15 mouse cellular contexts compared by ENCODE assay signal in genomic region chr10:117947191-117947590, GRCm38 (mm10).
DNase-seq lines count a peak whose midpoint lies in the region; ATAC-seq and TF ChIP-seq lines count a peak whose summit lies in the region.
"Had no signal": no experiment of that assay in that cellular context is flagged by ENCODE, and none has a peak within 500 bp of the region (broad histone marks: within the 10 kb centered on the region; RNA-seq: fewer than 3 reads in every experiment).

No protein-coding gene starts in this region.

- no peak overlapping the region for H3K9ac ChIP-seq in kidney, embryonic 15.5 days
- no peak overlapping the region for H3K9ac ChIP-seq in neural tube, embryonic 15.5 days (replicated peaks)

- peak; percentile 82 for DNase-seq in heart, adult 11 months
- DNase-seq in heart, postnatal 25 days (ENCODE audit: low spot score), result no peak
- no peak for DNase-seq in kidney, adult 11 months
- DNase-seq in spleen, adult 2 months (ENCODE audit: low read depth in 1 of 2, low spot score in 2 of 2), result no peak
- DNase-seq in spleen, postnatal 10 days (ENCODE audit: low spot score in 2 of 2), result no peak
- no peak for DNase-seq in frontal cortex, postnatal 25 days (ENCODE audit: low spot score in 2 of 2)
- DNase-seq: cerebellum, adult 2 months; kidney, adult 18-20 months; lung, adult 2 months; right cerebral cortex, postnatal 4 days had no signal

- no peaks in the 10 kb centered on the region for H3K9me3 ChIP-seq in kidney, embryonic 15.5 days (replicated peaks)
- H3K9me3 ChIP-seq in neural tube, embryonic 15.5 days (replicated peaks), result no peaks in the 10 kb centered on the region
- H3K9me3 ChIP-seq: midbrain, embryonic 10.5 days had no signal

- no peaks in the 10 kb centered on the region for H3K36me3 ChIP-seq in kidney, embryonic 15.5 days
- no peaks in the 10 kb centered on the region for H3K36me3 ChIP-seq in spleen, adult 2 months (ENCODE audit: control insufficient read depth, insufficient read depth, low read length)
- H3K36me3 ChIP-seq in neural tube, embryonic 15.5 days, result no peaks in the 10 kb centered on the region
- H3K36me3 ChIP-seq: midbrain, embryonic 10.5 days had no signal

- ATAC-seq in kidney, embryonic 15.5 days (replicated peaks; ENCODE audit: low FRiP score), result no peak
- no peak for ATAC-seq in neural tube, embryonic 15.5 days (ENCODE audit: low FRiP score)
- ATAC-seq: forebrain, embryonic 14.5 days; Patski had no signal

- no peak for TF ChIP-seq POLR2A in spleen, adult 2 months (IDR thresholded peaks at IDR 0.05; ENCODE audit: low read depth, low read length)

- intact Hi-C loops in heart, postnatal 25 days (cut with DNase I), result no loop called here

- peak overlapping the region; percentile 23 for H3K4me3 ChIP-seq in kidney, embryonic 15.5 days (replicated peaks)
- H3K4me3 ChIP-seq in spleen, adult 2 months (ENCODE audit: extremely low read depth, insufficient read depth, insufficient read length), result no peak overlapping the region
- H3K4me3 ChIP-seq in neural tube, embryonic 15.5 days (replicated peaks), result no peak overlapping the region
- H3K4me3 ChIP-seq: midbrain, embryonic 10.5 days had no signal

- no peak overlapping the region for H3K27ac ChIP-seq in kidney, embryonic 15.5 days
- H3K27ac ChIP-seq in spleen, adult 2 months (ENCODE audit: insufficient read depth, low read length), result peak overlapping the region; percentile 27
- H3K27ac ChIP-seq in neural tube, embryonic 15.5 days (replicated peaks), result no peak overlapping the region
- H3K27ac ChIP-seq: midbrain, embryonic 10.5 days had no signal

- no peak for TF ChIP-seq CTCF in spleen, adult 2 months (IDR thresholded peaks at IDR 0.05; ENCODE audit: extremely low read depth, insufficient read depth, insufficient read length, insufficient replicate concordance)

- no peaks in the 10 kb centered on the region for H3K27me3 ChIP-seq in kidney, embryonic 15.5 days
- no peaks in the 10 kb centered on the region for H3K27me3 ChIP-seq in spleen, adult 2 months (ENCODE audit: control insufficient read depth, insufficient read depth, low read length)
- H3K27me3 ChIP-seq in neural tube, embryonic 15.5 days (replicated peaks), result no peaks in the 10 kb centered on the region
- H3K27me3 ChIP-seq: Patski had no signal

- H3K4me2 ChIP-seq in kidney, embryonic 15.5 days, result peak overlapping the region; percentile 45
- H3K4me2 ChIP-seq in neural tube, embryonic 15.5 days, result 0 out of 2 replicates have a peak overlapping the region, but pooled peaks have one; percentile 4

- 15% methylated on average over 13 of the region's 13 CpGs for WGBS in kidney, embryonic 15.5 days
- 74% methylated on average over 13 of the region's 13 CpGs for WGBS in spleen, adult 2 months
- 36% methylated on average over 13 of the region's 13 CpGs for WGBS in neural tube, embryonic 15.5 days

- H3K4me1 ChIP-seq in kidney, embryonic 15.5 days, result peaks cover 5% of the 10 kb centered on the region; the same call in 1 of the 2 replicates
- peaks cover 21% of the 10 kb centered on the region for H3K4me1 ChIP-seq in spleen, adult 2 months (ENCODE audit: control insufficient read depth, insufficient read depth, insufficient read length)
- peaks cover 9% of the 10 kb centered on the region; the same call in 1 of the 2 replicates for H3K4me1 ChIP-seq in neural tube, embryonic 15.5 days
- H3K4me1 ChIP-seq: midbrain, embryonic 10.5 days had no signal
